Comparison of ENCODE assay signal across 21 mouse cellular contexts in genomic region chr13:91366540-91366939, GRCm38 (mm10).
"Had no signal": no experiment of that assay in that cellular context is flagged by ENCODE, and none has a peak within 500 bp of the region (broad histone marks: within the 10 kb centered on the region; RNA-seq: fewer than 3 reads in every experiment).

No protein-coding gene starts in this region.

- ATAC-seq: liver, embryonic 12.5 days; midbrain, embryonic 16.5 days had no signal

- H3K9me3 ChIP-seq: limb, embryonic 12.5 days; liver, embryonic 12.5 days; liver, embryonic 15.5 days; midbrain, embryonic 12.5 days; neural tube, embryonic 12.5 days; neural tube, embryonic 15.5 days; stomach, embryonic 15.5 days had no signal

- H3K9ac ChIP-seq: limb, embryonic 12.5 days; liver, embryonic 12.5 days; liver, embryonic 15.5 days; midbrain, embryonic 12.5 days; neural tube, embryonic 12.5 days; neural tube, embryonic 15.5 days; stomach, embryonic 15.5 days had no signal

- H3K4me2 ChIP-seq: limb, embryonic 12.5 days; liver, embryonic 12.5 days; liver, embryonic 15.5 days; midbrain, embryonic 12.5 days; neural tube, embryonic 12.5 days; neural tube, embryonic 15.5 days; stomach, embryonic 15.5 days had no signal

- DNase-seq: kidney, adult 2 months; kidney, postnatal 36 days; layer of hippocampus, postnatal 36 days; liver; lung, adult 18-20 months; right cerebral cortex, postnatal 25 days; spleen, adult 18-20 months; thymus, adult 2 months; thymus, postnatal 14 days; thymus, postnatal 4 days had no signal

- H3K27me3 ChIP-seq: limb, embryonic 12.5 days; liver, embryonic 12.5 days; liver, embryonic 15.5 days; midbrain, embryonic 12.5 days; neural tube, embryonic 12.5 days; neural tube, embryonic 15.5 days; stomach, embryonic 15.5 days had no signal

- H3K36me3 ChIP-seq: limb, embryonic 12.5 days; liver, embryonic 12.5 days; liver, embryonic 15.5 days; midbrain, embryonic 12.5 days; neural tube, embryonic 12.5 days; neural tube, embryonic 15.5 days; stomach, embryonic 15.5 days had no signal

- H3K4me3 ChIP-seq: left cerebral cortex, adult 2 months; limb, embryonic 12.5 days; liver, embryonic 12.5 days; liver, embryonic 15.5 days; midbrain, embryonic 12.5 days; neural tube, embryonic 12.5 days; neural tube, embryonic 15.5 days; stomach, embryonic 15.5 days had no signal

- H3K27ac ChIP-seq: kidney, postnatal 0 days; left cerebral cortex, adult 2 months; liver, embryonic 12.5 days; liver, embryonic 15.5 days; macrophage; midbrain, embryonic 12.5 days; neural tube, embryonic 12.5 days; neural tube, embryonic 15.5 days had no signal
